Mouse (Mus musculus) G1E (cell line): ENCODE data around the gene Gpalpp1. TPM values are rescaled to one million over a fixed set of nuclear protein-coding genes. Genes with fewer than 3 reads are reported as not detected.

Experiments used
- ATAC-seq: 2 replicates; pipeline ENCODE4 v1.8.0; 2016; ENCODE audit warnings: mild to moderate bottlenecking; ENCODE audit not compliant: insufficient number of reproducible peaks, poor library complexity, low FRiP score, severe bottlenecking; ENCODE audit errors: extremely low read depth
- DNase-seq: peaks from one replicate; pipeline ENCODE4 v3.0.0; 2012; ENCODE audit warnings: low spot score
- H3K27me3 ChIP-seq: 2 replicates; pipeline ENCODE4 v1.6.1; 2012; ENCODE audit warnings: mild to moderate bottlenecking, low read length, inconsistent platforms; ENCODE audit not compliant: insufficient read depth
- H3K36me3 ChIP-seq: replicated peaks from 2 replicates; pipeline ENCODE3; 2012; ENCODE audit warnings: mild to moderate bottlenecking, inconsistent platforms
- H3K4me1 ChIP-seq: 2 replicates; pipeline ENCODE4 v1.6.1; 2012; ENCODE audit warnings: low read depth, low read length, inconsistent platforms, mixed read lengths; ENCODE audit not compliant: insufficient read depth
- H3K4me3 ChIP-seq: 2 replicates; pipeline ENCODE4 v1.5.1; 2012; ENCODE audit warnings: low read depth, mild to moderate bottlenecking, inconsistent platforms, low read length, moderate library complexity, mixed read lengths
- H3K9me3 ChIP-seq: replicated peaks from 2 replicates; pipeline ENCODE4 v1.6.1; 2012; ENCODE audit warnings: inconsistent platforms
- CTCF ChIP-seq: IDR thresholded peaks from 2 replicates; pipeline ENCODE4 v1.5.1; 2012; ENCODE audit warnings: low read depth, low read length, inconsistent platforms, mixed read lengths
- GATA1 ChIP-seq: IDR thresholded peaks from 2 replicates; pipeline ENCODE4 v1.6.1; 2012; ENCODE audit warnings: borderline replicate concordance, low read length, inconsistent platforms, mixed read lengths
- GATA2 ChIP-seq: IDR thresholded peaks from 2 replicates; pipeline ENCODE4 v1.6.1; 2012; ENCODE audit warnings: low read depth, low read length, inconsistent platforms, borderline replicate concordance
- POLR2AphosphoS5 ChIP-seq: IDR thresholded peaks from 2 replicates; pipeline ENCODE4 v1.6.1; 2012; ENCODE audit warnings: low read depth, low read length, inconsistent platforms; ENCODE audit not compliant: insufficient replicate concordance
- TAL1 ChIP-seq: conservative IDR thresholded peaks from 2 replicates; pipeline ENCODE4 v1.6.1; 2012; ENCODE audit warnings: low read depth, low read length, inconsistent platforms, mixed read lengths
- polyA plus RNA-seq: library from polyadenylated mRNA; stranded (reverse); fragments of >175 nt; gene quantifications from 2 replicates; pipeline ENCODE4 v1.2.3, GENCODE M21; 2012
- total RNA-seq, 2 experiments: library from RNA; stranded (forward) in 1 of 2; stranded (reverse) in 1 of 2; fragments of 200-1000 nt in 1 of 2; fragments of >200 nt in 1 of 2; fragmentation: Nextera tagmentation in 1 of 2; gene quantifications; 2 replicates each; pipeline ENCODE4 v1.2.3; 2014 to 2017

Gpalpp1 gene
- total RNA-seq (2014; fragmentation: Nextera tagmentation) (26.6 and 31.4 TPM in 2 replicates), total RNA-seq (2017) (36.9 and 40.5 TPM in 2 replicates), polyA plus RNA-seq (3.2 and 3.5 TPM in 2 replicates)

DNA sequence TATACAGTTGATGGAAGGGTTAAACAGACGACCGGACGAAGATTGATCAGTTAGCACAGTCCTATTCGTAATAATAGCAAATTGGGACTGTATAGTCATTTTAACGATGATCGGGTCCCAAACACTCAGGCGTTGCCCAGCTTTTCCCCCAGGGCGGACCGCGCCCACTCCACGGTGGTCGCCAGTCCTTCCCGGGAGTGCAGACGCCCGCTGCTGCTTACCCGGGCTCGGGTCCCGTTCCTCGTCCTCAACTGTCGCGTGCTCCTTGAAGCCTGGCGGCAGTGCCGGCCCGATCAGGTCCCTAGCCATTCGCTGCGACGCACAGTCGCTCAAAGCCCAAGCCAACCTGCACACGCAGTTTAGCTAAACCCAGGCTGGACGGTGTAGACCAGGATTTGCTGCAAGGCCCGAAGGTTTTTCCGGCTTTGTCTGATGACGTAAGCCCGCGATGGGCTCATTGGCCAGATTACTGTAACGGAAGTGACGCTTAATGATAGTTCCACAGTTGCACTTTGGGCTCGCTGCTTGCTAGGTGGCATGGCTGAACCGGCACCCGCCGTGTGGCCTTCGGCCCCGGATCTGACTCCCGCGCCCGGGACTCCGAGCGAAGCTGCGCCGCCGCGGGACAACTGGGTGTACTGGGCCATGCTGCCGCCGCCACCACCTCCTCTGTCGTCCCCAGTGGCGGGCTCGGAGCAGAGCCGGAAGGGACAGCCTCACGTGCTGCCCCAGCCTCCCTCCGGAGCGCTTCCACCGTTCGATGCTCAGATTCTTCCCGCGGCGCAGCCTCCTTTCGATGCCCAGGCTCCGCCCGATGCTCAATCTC is at the start of gene Gpalpp1, which contains the start of gene Nufip1:
Gpalpp1 (minus strand) TSS at position 365 of the 826 bp plus-strand sequence.
Nufip1 (plus strand) TSS at position 496 of the 826 bp plus-strand sequence.
- H3K36me3 ChIP-seq, result peaks cover 48% of the 10 kb centered on the region
- no peaks in the 10 kb centered on the region for H3K9me3 ChIP-seq
- ATAC-seq (peak; percentile 98), DNase-seq (peak; percentile 83)
- H3K4me1 ChIP-seq, result peaks cover 29% of the 10 kb centered on the region
- no peaks in the 10 kb centered on the region for H3K27me3 ChIP-seq
- H3K4me3 ChIP-seq, result peak within 1 kb of the TSS; percentile 96
- TF ChIP-seq POLR2AphosphoS5, result no peak
- no peak for TF ChIP-seq TAL1
- TF ChIP-seq GATA2, result no peak
- no peak for TF ChIP-seq GATA1
- TF ChIP-seq CTCF, result no peak

DNA sequence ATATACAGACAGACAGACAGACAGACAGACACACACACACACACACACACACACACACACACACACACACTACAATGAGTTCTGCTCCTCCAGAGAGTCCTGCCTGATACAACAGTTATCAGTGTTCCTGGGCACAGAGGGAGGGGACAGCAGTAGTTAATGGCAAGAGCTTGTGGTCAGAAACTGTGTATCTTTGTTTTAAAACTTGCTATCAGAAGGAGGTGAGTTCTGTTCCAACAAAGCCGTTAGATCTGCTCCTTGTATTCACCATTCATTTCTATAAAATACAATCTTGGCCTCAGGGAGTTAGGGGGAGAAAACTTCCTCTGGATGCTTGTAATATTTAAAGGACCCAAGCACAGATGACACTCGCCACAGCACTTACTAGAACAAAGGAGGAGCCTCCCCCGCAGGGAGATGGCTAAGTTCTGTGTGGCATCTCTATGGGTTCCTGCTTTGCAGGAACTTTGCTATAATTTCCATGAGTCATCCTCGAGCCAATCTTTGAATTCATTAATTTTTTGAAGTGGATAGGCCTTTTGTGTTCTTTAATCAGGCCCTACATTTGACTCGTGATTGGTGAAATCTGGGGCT is 47.7 kb upstream of the Gpalpp1 start:
- TF ChIP-seq GATA2 (no peak), TAL1 (no peak), CTCF (no peak), POLR2AphosphoS5 (no peak)
- ATAC-seq (no peak), DNase-seq (no peak)
- no peaks in the 10 kb centered on the region for H3K9me3 ChIP-seq
- no peaks in the 10 kb centered on the region for H3K36me3 ChIP-seq
- no peak overlapping the region for H3K4me3 ChIP-seq
- peaks cover 35% of the 10 kb centered on the region for H3K4me1 ChIP-seq
- peaks cover 20% of the 10 kb centered on the region for H3K27me3 ChIP-seq

DNA sequence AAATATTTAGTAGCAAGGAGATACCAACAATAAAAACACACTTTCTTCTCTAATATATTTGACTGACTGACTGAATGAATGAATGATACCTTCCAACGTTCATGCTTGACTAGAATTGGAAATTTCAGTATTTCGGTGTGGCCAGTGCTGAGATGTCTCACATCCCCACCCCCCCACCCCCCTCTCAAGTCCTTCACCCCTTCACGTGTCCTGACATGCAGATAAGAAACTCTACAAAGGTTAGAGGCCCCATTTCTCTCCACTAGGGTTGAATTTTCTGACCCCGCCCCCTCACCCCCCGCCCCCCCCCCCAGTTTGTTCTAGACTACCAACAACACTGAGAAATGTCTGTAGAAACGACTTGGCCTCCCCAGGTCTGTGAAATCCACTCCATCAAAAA is 43.3 kb upstream of the Gpalpp1 start:
- no peak for TF ChIP-seq GATA1
- no peak for TF ChIP-seq TAL1
- TF ChIP-seq CTCF, result no peak
- no peak for TF ChIP-seq POLR2AphosphoS5
- no peak for TF ChIP-seq GATA2
- H3K36me3 ChIP-seq, result no peaks in the 10 kb centered on the region
- peaks cover 7% of the 10 kb centered on the region; the same call in 1 of the 2 replicates for H3K27me3 ChIP-seq
- DNase-seq (no peak), ATAC-seq (no peak)
- no peaks in the 10 kb centered on the region for H3K9me3 ChIP-seq
- peaks cover 53% of the 10 kb centered on the region for H3K4me1 ChIP-seq
- H3K4me3 ChIP-seq, result no peak overlapping the region; the same call in 1 of the 2 replicates

DNA sequence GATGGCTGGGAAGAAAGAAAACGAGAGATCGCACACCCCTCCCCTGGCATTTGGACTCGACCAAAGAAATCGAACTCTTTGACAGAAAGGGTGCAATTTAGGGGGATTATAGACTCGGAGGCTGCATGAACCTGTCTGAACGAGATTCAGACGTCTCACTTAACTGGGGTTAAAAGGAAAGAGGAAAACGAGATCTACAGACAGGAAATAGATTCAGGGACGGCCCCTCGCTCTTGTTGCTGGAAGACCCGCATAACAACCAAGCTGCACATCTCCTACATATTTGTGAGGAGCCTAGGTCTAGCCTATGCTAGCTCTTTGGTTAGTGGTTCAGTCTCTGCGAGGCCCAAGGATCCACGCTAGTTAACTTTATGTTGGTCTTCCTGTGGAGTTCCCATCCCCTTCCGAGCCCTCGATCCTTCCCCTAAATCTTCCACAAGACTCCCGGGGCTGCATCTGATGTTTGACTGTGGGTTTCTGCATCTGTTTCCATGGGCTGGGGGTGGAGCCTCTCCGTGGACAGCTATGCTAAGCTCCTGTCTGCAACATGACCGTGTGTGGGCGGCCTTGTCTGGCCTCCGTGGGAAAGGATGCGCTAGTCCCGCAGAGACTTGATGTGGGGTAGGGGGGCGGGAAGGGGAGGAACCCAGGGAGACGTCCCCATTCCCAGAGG is 42.6 kb upstream of the Gpalpp1 start:
- ATAC-seq (no peak), DNase-seq (peak; percentile 45)
- H3K4me3 ChIP-seq, result peak overlapping the region; percentile 88
- H3K27me3 ChIP-seq, result peaks cover 7% of the 10 kb centered on the region; the same call in 1 of the 2 replicates
- no peaks in the 10 kb centered on the region for H3K36me3 ChIP-seq
- TF ChIP-seq CTCF, result no peak
- TF ChIP-seq GATA1, result no peak
- TF ChIP-seq POLR2AphosphoS5, result no peak
- no peak for TF ChIP-seq GATA2
- H3K9me3 ChIP-seq, result no peaks in the 10 kb centered on the region
- peaks cover 50% of the 10 kb centered on the region for H3K4me1 ChIP-seq

DNA sequence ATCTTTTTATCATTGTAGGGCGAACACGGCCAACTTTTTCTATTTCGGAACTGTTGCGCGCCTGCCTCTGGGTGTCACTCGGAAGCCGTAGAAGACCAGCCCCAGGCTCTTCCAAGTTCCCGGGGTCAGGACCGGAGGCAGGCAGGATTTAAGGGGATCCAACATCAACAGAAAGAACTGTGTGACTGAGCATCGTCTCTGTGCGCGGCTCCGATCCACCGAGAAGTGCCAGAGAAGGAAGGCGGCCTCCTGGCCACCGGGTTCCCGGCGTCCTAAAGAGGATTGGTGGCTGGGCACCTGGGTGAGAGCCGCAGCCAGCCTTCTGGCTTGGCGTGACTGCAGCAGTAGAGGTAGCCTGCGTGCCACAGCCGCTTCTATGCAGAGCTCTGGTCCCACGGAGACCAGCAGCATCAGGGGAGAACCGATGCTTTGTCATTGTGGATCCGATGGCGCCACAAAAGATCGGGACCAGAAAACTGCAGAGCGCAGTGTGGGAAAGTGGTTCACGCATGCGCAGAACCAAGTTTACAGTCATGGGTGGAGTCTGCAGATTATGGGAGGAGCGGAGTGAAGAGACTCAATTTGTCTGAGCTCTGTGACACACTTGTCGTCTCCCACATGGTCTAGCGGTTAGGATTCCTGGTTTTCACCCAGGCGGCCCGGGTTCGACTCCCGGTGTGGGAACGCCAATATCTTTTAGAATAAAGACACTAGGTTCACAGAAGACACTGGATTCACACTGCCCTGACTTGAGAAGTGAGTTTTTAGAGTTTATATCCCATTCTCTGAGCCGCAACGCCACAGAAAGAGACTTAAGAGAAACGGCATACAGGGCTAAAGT is 41.8 kb upstream of the Gpalpp1 start:
- Histone ChIP-seq H3K4me1 (peaks cover 44% of the 10 kb centered on the region), H3K36me3 (no peaks in the 10 kb centered on the region), H3K4me3 (peak overlapping the region; percentile 88), H3K27me3 (peaks cover 3% of the 10 kb centered on the region; the same call in 1 of the 2 replicates), H3K9me3 (no peaks in the 10 kb centered on the region)
- peak; percentile 74 for DNase-seq
- ATAC-seq, result peak; percentile 79
- TF ChIP-seq TAL1 (no peak), GATA2 (no peak), GATA1 (no peak), CTCF (no peak), POLR2AphosphoS5 (no peak)

DNA sequence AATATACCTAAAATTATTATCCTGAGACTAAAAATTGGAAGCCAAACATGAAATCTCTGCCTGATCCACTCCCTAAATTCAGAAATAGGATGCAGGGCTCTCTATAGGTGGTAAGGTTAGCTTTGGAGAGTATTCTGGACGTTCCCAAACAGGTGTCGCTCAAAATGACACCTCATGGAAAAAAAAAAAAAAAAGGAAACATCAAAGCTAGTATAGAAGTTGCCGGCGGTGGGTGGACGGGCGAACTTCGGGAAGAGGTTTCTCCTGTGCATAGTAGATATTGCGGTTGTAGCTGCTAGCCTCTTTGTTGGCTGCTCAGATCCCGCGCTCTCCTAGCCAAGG is 41.2 kb upstream of the Gpalpp1 start:
- no peak for DNase-seq
- Histone ChIP-seq H3K27me3 (peaks cover 3% of the 10 kb centered on the region; the same call in 1 of the 2 replicates), H3K36me3 (no peaks in the 10 kb centered on the region), H3K4me3 (peak overlapping the region; percentile 88), H3K4me1 (peaks cover 45% of the 10 kb centered on the region), H3K9me3 (no peaks in the 10 kb centered on the region)
- TF ChIP-seq POLR2AphosphoS5 (no peak), GATA1 (no peak), TAL1 (no peak)
- no peak for ATAC-seq
